Mouse (Mus musculus) macrophage (primary cell): ENCODE measurements around the gene Svs2. TPM values are rescaled to one million over a fixed set of nuclear protein-coding genes. Genes with fewer than 3 reads are reported as not detected.

Source experiments
- H3K27ac ChIP-seq: fragments of 350-480 bp; formaldehyde crosslinking; 2 replicates; pipeline ENCODE4 v1.9.0; 2021
- H3K36me3 ChIP-seq: fragments of 350-480 bp; formaldehyde crosslinking; 2 replicates; pipeline ENCODE4 v1.9.0; 2021; ENCODE audit errors: inconsistent target
- H3K4me3 ChIP-seq: fragments of 350-480 bp; formaldehyde crosslinking; 2 replicates; pipeline ENCODE4 v1.9.0; 2021; ENCODE audit errors: inconsistent target
- H3K79me2 ChIP-seq: fragments of 350-480 bp; formaldehyde crosslinking; 2 replicates; pipeline ENCODE4 v1.9.0; 2021; ENCODE audit errors: inconsistent target
- WGBS: methylation state at CpG from one replicate; pipeline ENCODE4 v1.1.7; 2026; ENCODE audit warnings: inconsistent platforms; ENCODE audit not compliant: missing documents; 5-methylcytosine and 5-hydroxymethylcytosine counted together
- polyA plus RNA-seq: library from polyadenylated mRNA; stranded (reverse); fragments of 250-400 nt; gene quantifications from 3 replicates; pipeline ENCODE4 v1.2.4, GENCODE M21; 2018; ENCODE audit warnings: inconsistent platforms

Svs2 gene
- polyA plus RNA-seq, 1 experiment from 2014 or later: not detected

GRCm38 (mm10) chr2:164194959-164195630 lies 43.2 kb downstream of the Svs2 start:
- 85% methylated on average over 5 of the region's 5 CpGs for WGBS
- Histone ChIP-seq H3K36me3 (no peaks in the 10 kb centered on the region), H3K79me2 (no peaks in the 10 kb centered on the region), H3K4me3 (no peak overlapping the region), H3K27ac (no peak overlapping the region)

GRCm38 (mm10) chr2:164192279-164192678 lies 46.0 kb downstream of the Svs2 start:
- Histone ChIP-seq H3K27ac (no peak overlapping the region), H3K79me2 (no peaks in the 10 kb centered on the region), H3K36me3 (no peaks in the 10 kb centered on the region), H3K4me3 (no peak overlapping the region)

DNA sequence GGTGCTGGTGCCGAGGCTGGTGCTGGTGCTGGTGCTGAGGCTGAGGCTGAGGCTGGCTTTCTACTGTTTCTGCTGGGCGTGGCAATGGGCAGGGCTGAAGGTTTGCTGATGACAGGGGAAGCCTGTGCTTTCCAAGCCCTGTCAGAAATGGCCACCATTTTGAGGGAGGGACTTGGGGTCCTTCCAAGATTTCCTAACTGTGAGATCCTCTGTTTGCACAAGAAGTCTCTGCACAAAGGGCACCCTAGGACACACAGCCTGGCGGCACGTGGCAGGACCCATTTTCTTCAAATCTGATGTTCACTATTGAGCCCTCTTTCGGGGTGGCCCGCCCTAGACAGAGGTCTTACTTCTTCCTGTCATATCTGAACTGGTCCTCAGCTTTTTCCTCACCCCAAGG lies 47.7 kb downstream of the Svs2 start, which contains the start of gene Wfdc12:
Gene Wfdc12, minus strand, starts transcription at position 33 of the 400 bp plus-strand sequence.
- H3K27ac ChIP-seq: no peak within 1 kb of the TSS
- H3K4me3 ChIP-seq: no peak within 1 kb of the TSS
- H3K36me3 ChIP-seq: no peaks in the 10 kb centered on the region
- no peaks in the 10 kb centered on the region for H3K79me2 ChIP-seq
- WGBS: 91% methylated on average over 6 of the region's 6 CpGs

- Histone ChIP-seq H3K36me3 (no peaks in the 10 kb centered on the region), H3K4me3 (no peak overlapping the region), H3K27ac (no peak overlapping the region), H3K79me2 (no peaks in the 10 kb centered on the region)
- 20% methylated on average over 5 of the region's 5 CpGs for WGBS
These were observed 49.5 kb downstream of the Svs2 start for GRCm38 (mm10) chr2:164188722-164189121.

Other genes starting within 250 kb of the Svs2 start
- 157 to 226 TPM (median 174 TPM) in 3 replicates for gene Ywhab, start 243.5 kb downstream of the Svs2 start, polyA plus RNA-seq
- not detected in 3 replicates for gene Pabpc1l, start 213.0 kb downstream of the Svs2 start, polyA plus RNA-seq
- 55.4 to 80.1 TPM (median 68.0 TPM) in 3 replicates for gene Stk4, start 168.1 kb downstream of the Svs2 start, polyA plus RNA-seq
- gene Tomm34, start 167.3 kb downstream of the Svs2 start, polyA plus RNA-seq: 35.0 to 41.7 TPM (median 39.3 TPM) in 3 replicates
- not detected in 3 replicates for gene Kcns1, start 67.4 kb downstream of the Svs2 start, polyA plus RNA-seq
- gene Wfdc5, start 55.7 kb downstream of the Svs2 start, polyA plus RNA-seq: not detected in 3 replicates
- gene Wfdc12, start 47.9 kb downstream of the Svs2 start, polyA plus RNA-seq: not detected in 3 replicates
- gene Wfdc15a, start 38.3 kb downstream of the Svs2 start, polyA plus RNA-seq: not detected in 3 replicates
- gene Wfdc15b, start 16.8 kb downstream of the Svs2 start, polyA plus RNA-seq: not detected in 3 replicates
- gene Svs3b, start 18.2 kb upstream of the Svs2 start, polyA plus RNA-seq: not detected in 3 replicates
- gene Svs4, start 40.0 kb upstream of the Svs2 start, polyA plus RNA-seq: not detected in 3 replicates
- not detected in 3 replicates for gene Svs3a, start 50.8 kb upstream of the Svs2 start, polyA plus RNA-seq
- gene Svs6, start 78.3 kb upstream of the Svs2 start, polyA plus RNA-seq: not detected in 3 replicates
- gene Svs5, start 94.3 kb upstream of the Svs2 start, polyA plus RNA-seq: not detected in 3 replicates
- 0.24 to 1.3 TPM (median 0.90 TPM) in 3 replicates for gene Slpi, start 150.6 kb upstream of the Svs2 start, polyA plus RNA-seq
- not detected in 3 replicates for gene Rbpjl, start 164.7 kb upstream of the Svs2 start, polyA plus RNA-seq
- gene Matn4, start 166.7 kb upstream of the Svs2 start, polyA plus RNA-seq: not detected in 3 replicates
- gene Sdc4, start 205.4 kb upstream of the Svs2 start, polyA plus RNA-seq: 114 to 215 TPM (median 133 TPM) in 3 replicates
- 6.9 to 30.0 TPM (median 27.8 TPM) in 3 replicates for gene Sys1, start 218.5 kb upstream of the Svs2 start, polyA plus RNA-seq
- 0.30 TPM in 1 of 3 replicates, not detected in the others for gene Gm20458, start 222.5 kb upstream of the Svs2 start, polyA plus RNA-seq
- not detected in 3 replicates for gene Trp53tg5, start 235.3 kb upstream of the Svs2 start, polyA plus RNA-seq
- gene Dbndd2, start 247.6 kb upstream of the Svs2 start, polyA plus RNA-seq: 13.0 to 46.6 TPM (median 28.5 TPM) in 3 replicates